Mouse (Mus musculus) monocyte, adult 59 days (primary cell): Measurements from ENCODE around the gene Mta2. TPM values are rescaled to one million over a fixed set of nuclear protein-coding genes. Genes with fewer than 3 reads are reported as not detected.

ENCODE experiments used
- total RNA-seq, 2 experiments: library from RNA; stranded (reverse); gene quantifications; one replicate each; pipeline ENCODE4 v1.2.4; 2023

Mta2 gene
- total RNA-seq, result 100 to 1,000 TPM; 112 to 114 TPM

DNA sequence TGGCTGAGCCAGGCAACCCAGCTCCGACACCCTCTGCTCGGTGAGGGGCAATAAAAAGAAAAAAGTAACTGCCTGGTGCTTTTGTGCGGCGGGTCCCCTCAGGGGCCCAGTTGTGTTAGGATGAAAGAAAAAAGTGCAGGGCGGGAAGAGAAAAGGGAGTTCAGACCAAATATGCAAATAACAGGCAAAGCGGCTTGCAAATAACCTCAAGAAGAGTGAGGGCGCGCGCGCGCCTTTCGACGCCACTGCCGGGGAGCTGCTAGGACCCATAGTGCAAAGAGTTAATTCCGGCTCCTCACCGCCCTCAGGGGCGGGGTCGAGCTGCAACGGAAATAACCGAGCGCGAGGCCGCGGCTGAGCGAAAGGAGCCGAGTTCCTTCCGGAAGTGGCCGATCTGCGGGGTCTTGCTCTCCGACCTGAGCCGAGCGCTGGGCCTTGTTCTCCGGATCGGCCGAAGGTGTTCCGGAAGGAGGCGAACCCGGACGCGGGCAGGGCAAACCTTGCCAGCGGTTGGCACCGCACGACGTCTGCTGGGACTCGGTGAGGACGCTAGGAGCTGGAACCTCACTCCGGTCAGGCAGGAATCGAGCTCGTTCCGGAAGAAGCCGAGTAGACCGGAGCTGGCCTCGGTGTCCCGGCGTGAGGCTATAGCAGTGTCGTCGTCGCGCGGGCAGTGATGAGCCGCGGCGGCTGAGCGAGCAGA is at the start of gene Mta2:
Gene Mta2, plus strand, starts transcription at position 361 of the 703 bp plus-strand sequence.

DNA sequence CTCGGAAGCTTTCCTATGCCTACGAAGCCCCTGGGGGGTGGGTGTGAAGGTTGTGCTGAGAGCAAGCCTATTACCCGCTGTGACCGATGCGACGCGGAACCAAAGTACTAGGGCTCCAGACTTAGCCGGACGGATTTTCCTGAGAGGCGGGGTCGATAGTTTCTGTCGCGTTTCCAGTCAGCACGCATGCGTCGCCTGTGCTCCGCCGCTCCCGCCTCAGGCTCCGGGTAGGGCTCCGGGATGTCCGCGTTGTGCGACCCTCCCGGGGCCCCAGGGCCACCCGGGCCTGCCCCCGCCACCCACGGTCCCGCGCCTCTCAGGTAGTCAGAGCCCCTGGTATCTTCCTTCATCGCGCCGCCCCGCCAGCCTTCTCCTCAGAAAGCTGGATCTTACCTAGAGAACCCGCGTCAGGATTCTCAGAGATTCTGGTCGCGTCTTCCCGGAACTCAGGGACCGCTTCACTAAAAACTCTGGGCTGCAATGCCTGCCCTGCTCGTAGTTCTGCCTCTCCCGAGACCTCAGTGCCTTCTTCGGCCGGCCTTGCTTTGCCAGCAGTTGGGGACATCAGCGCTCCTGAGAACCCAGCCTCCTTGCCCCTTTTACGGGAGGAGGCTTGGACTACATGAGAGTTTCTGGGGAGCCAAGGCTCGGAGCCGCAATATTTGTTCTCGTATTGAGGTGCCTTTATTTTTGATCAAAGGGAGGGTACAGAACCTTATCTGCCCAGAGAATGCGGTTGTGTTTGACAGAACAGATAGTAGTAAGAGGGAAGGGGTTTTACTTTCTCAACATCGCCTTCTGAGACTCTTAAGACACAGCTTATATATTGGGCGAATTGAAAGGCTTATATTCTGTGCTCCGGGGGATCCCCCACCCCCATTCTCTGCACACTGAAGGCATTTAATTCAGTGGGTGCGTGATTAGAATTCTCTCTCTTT is 48.6 kb upstream of the Mta2 start, which contains the start of gene Ints5:
Gene Ints5, plus strand, starts transcription at position 177 of the 938 bp plus-strand sequence.

DNA sequence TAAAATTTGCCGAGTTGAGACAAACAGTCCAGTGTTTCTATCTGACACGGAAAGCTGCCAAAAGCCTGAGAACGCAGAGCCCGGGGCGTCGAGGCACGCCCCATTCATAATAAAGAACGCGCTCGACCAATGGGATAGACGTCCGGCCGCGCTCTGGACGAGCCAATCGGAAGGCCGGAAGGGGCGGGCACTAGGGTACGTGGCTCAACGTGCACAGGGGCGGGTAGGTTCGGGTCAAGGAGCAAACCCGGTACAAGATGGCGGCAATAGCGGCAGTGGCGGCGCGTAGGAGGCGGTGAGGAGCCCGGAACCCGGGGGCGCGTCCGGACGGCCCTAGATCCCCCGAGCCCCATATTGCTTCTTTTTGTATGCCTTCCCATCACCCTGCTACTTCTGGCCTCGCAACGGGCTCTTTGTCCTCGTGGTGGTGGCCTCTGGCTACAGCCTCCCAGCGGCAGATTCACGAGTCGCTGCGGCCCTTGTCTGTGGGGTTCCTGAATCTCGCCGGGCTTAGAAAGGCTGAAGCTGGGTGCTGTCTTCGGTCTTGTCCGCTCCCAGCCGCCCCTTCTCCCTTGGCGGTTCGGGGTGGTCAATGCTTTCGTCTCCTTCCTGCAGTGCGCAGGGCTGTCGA is 43.7 kb upstream of the Mta2 start, which contains the start of gene Ganab:
Gene Ganab, plus strand, starts transcription at position 207 of the 631 bp plus-strand sequence.

DNA sequence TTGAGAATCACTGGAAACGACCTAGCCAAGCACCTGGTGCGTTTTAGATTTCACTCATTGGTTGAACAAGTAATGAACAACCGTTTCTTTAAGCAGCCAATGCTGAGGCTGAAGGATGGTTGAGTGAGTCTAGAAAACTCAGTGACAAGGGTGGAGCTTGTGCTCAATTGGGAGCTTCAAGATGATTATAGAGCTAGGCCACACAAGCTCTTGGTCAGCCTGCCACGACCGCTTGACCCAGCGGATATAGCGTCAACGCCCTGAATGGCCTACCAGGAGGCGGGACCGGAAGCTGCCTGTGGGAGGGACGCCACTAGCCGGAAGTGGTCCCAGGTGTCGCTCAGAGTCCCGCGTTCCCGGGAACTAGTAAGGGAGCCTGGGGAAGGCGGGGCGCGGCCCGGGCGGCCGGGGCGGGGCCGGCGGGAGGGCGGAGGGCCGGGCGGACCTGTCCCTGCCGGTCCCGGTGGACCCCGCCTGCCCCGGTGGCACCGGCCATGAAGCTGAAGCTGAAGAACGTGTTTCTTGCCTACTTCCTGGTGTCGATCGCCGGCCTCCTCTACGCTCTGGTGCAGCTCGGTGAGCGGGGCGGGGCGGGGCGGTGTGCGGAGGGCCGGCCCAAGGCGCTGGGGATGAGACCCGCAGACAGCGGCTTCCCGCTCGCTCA is 21.5 kb upstream of the Mta2 start, which contains the start of gene B3gat3:
Gene B3gat3, plus strand, starts transcription at position 302 of the 664 bp plus-strand sequence.

DNA sequence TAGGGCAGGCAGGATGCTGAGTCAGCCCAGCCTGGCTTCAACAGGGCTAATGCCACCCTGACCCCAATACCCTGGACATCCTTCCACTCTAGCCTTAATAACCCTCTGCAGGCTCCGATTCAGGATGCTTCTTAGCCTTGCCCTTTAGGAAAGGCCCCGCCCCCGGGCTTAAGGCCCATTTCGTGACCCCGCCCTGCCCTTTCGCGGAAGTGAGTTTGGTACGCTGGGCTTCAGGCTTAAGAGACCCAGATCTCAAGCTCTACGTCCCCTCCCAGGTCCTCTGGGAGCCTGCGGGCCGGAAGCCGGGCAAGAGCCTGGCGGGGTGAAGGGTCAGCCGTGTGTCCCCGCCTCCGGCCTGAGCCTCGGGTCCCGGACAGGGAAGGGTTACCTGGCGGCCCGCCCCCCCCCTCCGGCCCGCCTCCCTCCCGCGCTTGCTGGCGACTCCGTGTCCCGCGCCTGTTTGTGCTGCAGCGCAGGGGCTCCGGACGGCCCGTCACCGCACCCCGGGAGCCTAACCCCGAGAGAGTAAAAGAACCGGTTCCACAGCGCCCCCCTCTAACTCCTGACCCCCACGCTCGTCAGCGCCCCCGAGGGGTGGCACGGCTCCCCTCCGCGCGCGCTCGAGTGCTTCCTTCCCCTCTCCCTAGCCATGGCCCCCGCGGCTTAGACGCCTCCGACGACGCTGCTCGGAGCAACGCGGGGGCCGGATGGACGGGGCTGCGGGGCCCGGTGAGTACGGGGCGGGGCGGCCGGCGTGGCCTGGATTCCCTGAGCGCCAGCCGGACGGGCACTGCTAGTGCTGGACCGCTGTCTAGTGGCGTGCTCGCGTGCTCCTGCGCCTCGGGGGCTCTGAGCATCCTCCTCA is 12.2 kb upstream of the Mta2 start, which contains the start of the genes Rom1 and Eml3:
Gene Rom1, minus strand, starts transcription at position 133 of the 865 bp plus-strand sequence.
Gene Eml3, plus strand, starts transcription at position 329 of the 865 bp plus-strand sequence.

DNA sequence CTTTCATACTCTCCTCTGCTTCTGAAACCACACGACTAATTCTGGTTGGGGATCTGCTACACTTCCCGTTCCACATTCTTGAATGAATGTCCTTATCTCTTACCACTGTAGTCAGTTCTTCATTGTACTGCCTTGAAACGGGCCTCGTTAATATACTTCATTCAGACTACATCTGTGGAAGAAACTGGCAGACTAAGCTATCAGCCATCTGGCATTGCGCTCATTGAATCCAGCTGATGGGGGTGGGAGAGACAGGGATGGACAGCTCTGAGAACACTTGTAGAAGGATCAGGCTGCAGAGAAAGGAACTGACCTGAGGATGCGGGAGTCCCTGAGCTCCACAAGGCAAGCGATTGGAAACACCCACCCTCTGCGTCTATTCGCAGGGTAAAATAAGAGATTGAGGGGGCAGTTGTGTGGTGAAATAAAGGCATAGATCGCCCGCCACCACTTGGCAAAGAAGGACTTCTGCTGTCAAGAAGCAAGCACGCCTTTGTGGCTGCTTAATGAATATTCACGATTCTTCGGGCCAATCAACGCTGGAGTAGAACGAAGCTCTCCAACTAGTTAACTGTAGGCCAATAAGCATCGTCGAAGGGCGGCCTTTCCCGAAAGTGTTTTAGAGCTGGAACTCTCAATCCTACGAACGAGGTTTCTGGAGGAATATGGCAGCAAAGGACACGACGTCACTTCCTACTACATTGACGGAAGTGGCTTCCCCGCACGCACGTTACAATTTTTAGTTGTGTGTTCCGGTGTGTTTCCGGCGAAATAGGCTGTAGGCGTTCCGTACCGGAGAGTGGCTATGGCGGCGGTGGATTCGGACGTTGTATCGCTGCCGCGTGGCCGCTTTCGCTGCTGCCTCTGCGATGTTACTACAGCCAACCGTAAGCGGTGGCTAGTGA is 11.7 kb downstream of the Mta2 start, which contains the start of gene Tut1:
Gene Tut1, plus strand, starts transcription at position 713 of the 905 bp plus-strand sequence.

DNA sequence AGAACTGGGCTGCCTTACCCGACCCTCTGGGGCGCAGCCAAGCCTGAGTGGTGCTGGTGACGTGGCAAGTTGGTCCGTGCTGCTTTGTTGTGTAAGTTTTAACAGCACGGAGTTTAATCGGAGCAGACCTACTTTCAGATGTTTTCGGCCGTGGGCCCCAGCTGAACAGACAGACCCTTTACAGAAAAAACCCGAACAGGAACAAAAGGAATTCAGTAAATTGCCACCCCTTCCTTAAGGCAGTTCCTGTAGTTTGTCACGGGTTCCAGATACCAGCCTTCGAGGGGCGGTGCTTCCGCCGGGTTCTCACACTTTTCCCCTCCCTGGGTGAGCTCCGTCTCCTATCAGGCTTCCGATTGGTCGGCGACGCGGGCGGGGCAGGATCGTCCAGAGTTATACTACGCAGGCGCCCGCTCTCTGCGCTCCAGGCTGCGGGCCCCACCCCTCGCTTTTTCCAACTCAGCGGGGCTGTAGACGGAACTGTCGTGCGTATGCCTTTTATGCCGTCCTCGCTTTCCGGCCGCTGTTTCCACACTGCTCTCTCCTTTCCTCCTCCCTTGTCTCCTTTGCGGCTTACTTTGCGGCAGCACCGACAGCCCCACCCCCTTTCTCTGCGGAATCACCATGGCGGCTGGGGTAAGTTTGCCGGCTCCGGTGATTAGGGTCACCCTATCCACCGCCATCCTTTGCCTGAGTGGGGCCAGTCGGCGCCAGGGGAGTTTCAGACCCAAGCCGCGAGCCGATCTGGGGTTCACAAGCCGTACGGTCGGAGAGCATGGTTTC is 25.1 kb downstream of the Mta2 start, which contains the start of gene Eef1g:
Gene Eef1g, plus strand, starts transcription at position 452 of the 783 bp plus-strand sequence.

DNA sequence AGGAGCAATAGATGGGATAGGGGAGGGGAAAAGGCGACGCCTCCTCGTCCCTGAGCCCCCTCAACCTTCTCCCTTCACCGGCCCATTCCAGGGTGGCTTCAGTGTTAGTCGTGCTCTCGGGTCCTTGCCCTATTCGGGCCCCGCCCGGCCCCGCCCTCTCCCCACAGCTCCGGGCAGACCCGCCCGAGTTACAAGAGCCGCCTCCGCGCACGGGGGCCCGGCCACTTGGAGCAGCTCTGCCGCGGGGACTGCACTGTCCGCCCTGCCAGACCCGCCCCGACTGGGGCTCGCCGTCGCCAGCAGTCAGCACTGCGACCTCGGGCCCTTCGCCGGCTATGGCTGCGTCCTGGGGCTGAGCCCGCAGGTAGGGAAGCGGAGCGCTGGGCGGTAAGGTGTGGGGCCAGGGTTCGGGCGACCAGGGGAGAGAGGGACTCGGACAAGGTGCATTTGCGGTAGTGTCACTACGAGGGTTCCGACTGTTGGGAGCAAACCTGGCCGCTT is 47.4 kb downstream of the Mta2 start, which contains the start of gene Ahnak:
Gene Ahnak, plus strand, starts transcription at position 219 of the 501 bp plus-strand sequence.

Other genes starting within 250 kb of the Mta2 start
- 100 to 1,000 TPM; 198 to 224 TPM for gene Slc3a2, start 218.5 kb upstream of the Mta2 start, total RNA-seq
- 10 to 100 TPM; 41.0 to 42.9 TPM for gene Wdr74, start 206.0 kb upstream of the Mta2 start, total RNA-seq
- 1 to 10 TPM in 1 of 2 experiments, not detected in 1; 1.8 TPM for gene 1700092M07Rik, start 201.2 kb upstream of the Mta2 start, total RNA-seq
- gene Stx5a, start 200.5 kb upstream of the Mta2 start, total RNA-seq, result 100 to 1,000 TPM; 158 to 163 TPM
- 100 to 1,000 TPM; 220 to 231 TPM for gene Nxf1, start 184.8 kb upstream of the Mta2 start, total RNA-seq
- gene Tmem223, start 170.9 kb upstream of the Mta2 start, total RNA-seq, result 10 to 100 TPM; 30.2 to 33.8 TPM
- 100 to 1,000 TPM; 114 to 120 TPM for gene Tmem179b, start 167.4 kb upstream of the Mta2 start, total RNA-seq
- 10 to 100 TPM; 11.3 to 13.8 TPM for gene Taf6l, start 155.5 kb upstream of the Mta2 start, total RNA-seq
- gene Polr2g, start 143.3 kb upstream of the Mta2 start, total RNA-seq, result 10 to 100 TPM; 57.5 to 68.0 TPM
- gene Zbtb3, start 139.3 kb upstream of the Mta2 start, total RNA-seq, result 1 to 10 TPM; 2.1 to 3.1 TPM
- 10 to 100 TPM; 31.1 to 35.2 TPM for gene Ttc9c, start 122.5 kb upstream of the Mta2 start, total RNA-seq
- 100 to 1,000 TPM; 107 to 124 TPM for gene Hnrnpul2, start 121.9 kb upstream of the Mta2 start, total RNA-seq
- 10 to 100 TPM; 21.6 to 27.8 TPM for gene AC129217.1, start 112.1 kb upstream of the Mta2 start, total RNA-seq
- 100 to 1,000 TPM in 1 of 2 experiments, 10 to 100 TPM in 1; 97.1 to 109 TPM for gene Bscl2, start 104.4 kb upstream of the Mta2 start, total RNA-seq
- not detected for gene Gng3, start 102.7 kb upstream of the Mta2 start, total RNA-seq
- gene Lrrn4cl, start 91.1 kb upstream of the Mta2 start, total RNA-seq, result under 1 TPM; 0.27 to 0.55 TPM
- gene Ubxn1, start 70.4 kb upstream of the Mta2 start, total RNA-seq, result 100 to 1,000 TPM; 107 to 138 TPM
- gene Uqcc3, start 61.0 kb upstream of the Mta2 start, total RNA-seq, result 10 to 100 TPM; 19.3 to 24.4 TPM
- gene Lbhd1, start 58.1 kb upstream of the Mta2 start, total RNA-seq, result 10 to 100 TPM; 11.6 to 16.5 TPM
- not detected for gene Gm49403, start 57.9 kb upstream of the Mta2 start, total RNA-seq
- 10 to 100 TPM; 32.3 to 36.4 TPM for gene 1810009A15Rik, start 53.0 kb upstream of the Mta2 start, total RNA-seq
- 1 to 10 TPM in 1 of 2 experiments, not detected in 1; 6.1 TPM for gene Gm49416, start 52.9 kb upstream of the Mta2 start, total RNA-seq
- 10 to 100 TPM; 13.1 to 16.0 TPM for gene Ints5, start 48.9 kb upstream of the Mta2 start, total RNA-seq
- 100 to 1,000 TPM; 114 to 122 TPM for gene Ganab, start 43.8 kb upstream of the Mta2 start, total RNA-seq
- gene B3gat3, start 21.5 kb upstream of the Mta2 start, total RNA-seq, result 10 to 100 TPM; 48.9 to 52.6 TPM
- 1 to 10 TPM; 2.6 to 3.1 TPM for gene Rom1, start 12.5 kb upstream of the Mta2 start, total RNA-seq
- 10 to 100 TPM; 62.0 to 62.9 TPM for gene Eml3, start 12.3 kb upstream of the Mta2 start, total RNA-seq
- 10 to 100 TPM; 15.6 to 15.7 TPM for gene Tut1, start 12.0 kb downstream of the Mta2 start, total RNA-seq
- gene Eef1g, start 25.2 kb downstream of the Mta2 start, total RNA-seq, result 100 to 1,000 TPM; 194 to 241 TPM
- gene Ahnak, start 47.4 kb downstream of the Mta2 start, total RNA-seq, result 1,000 to 10,000 TPM; 1,396 to 1,409 TPM
- gene Scgb1a1, start 146.1 kb downstream of the Mta2 start, total RNA-seq, result not detected
- 10 to 100 TPM; 19.8 to 25.4 TPM for gene Asrgl1, start 193.8 kb downstream of the Mta2 start, total RNA-seq